Mouse (Mus musculus) bone marrow macrophage, adult 2 months (primary cell): ENCODE measurements around the gene Gtf3c1.

ENCODE experiments used
- CTCF ChIP-seq: IDR thresholded peaks from 2 replicates; pipeline ENCODE4 v1.5.1; 2012; ENCODE audit warnings: low read depth, mild to moderate bottlenecking, low read length, moderate library complexity
- POLR2A ChIP-seq: IDR thresholded peaks from 2 replicates; pipeline ENCODE4 v1.6.1; 2012; ENCODE audit warnings: mild to moderate bottlenecking, low read depth, low read length, borderline replicate concordance

DNA sequence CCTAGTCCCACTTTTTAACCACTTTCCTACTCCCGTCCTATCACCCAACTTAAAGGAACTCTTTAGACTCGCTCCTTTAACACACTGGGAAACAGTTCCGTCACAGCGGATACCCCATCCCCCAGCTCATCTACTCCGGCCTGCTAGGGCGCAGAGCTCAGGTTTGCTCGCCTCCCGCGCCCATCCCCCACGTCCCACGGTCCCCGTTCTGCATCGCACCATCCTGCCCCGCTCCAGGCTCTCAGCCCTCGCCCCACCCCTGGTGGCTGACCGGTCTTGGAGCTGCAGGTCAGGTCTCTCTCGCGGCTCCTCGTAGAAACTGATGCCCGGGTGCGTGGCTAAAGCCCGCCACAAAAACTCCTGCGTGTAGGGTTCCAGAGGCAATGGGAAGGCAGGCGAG, 394 bp downstream of the Gtf3c1 start:
- no peak for TF ChIP-seq CTCF
- no peak for TF ChIP-seq POLR2A
